Mouse (Mus musculus): ENCODE results near the gene Mucl3. TPM values are rescaled to one million over a fixed set of nuclear protein-coding genes. Genes with fewer than 3 reads are reported as not detected.

The Mucl3 gene
- polyA plus RNA-seq, 1 experiment = not detected

DNA sequence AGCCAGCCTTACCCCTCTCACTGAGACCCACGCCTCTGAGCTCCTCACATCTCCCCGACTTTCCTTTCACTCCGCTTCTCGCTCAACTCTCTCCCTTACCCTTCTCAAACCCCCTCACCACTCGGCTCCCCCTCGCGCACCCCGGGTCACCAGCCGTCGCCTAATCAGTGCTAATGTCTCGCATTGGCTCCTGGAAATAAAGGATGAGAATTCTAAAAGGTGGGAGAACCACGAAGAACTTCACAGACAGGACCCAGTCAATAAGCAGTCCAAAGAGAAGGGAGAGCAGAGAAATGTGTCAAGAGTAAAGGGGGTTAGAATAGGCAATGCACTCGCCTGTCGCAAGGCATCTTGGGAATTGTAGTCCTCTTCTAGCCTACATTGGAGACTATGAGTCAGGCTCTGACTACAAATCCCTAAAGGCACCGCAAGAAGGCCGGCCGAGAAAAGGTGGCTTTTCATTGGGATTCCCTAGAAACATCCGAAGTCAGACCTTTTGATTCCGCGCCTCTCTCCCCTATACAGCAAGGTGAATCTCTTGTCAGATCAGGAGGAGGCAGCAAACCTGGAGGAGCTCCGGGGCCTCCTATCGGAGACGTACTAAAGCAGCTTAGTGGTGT, 30.0 kb upstream of the Mucl3 start, which contains the start of gene Gtf2h4:
TSS of gene Gtf2h4 (minus strand) at position 324 of the 620 bp plus-strand sequence.
- TF ChIP-seq POLR2A (IDR thresholded peaks at IDR 0.05; ENCODE audit: insufficient read depth, low read depth, low read length) (peak; percentile 35; the same call in 1 of the 2 replicates), CTCF (IDR thresholded peaks at IDR 0.05; ENCODE audit: insufficient read depth, low read depth, low read length) (no peak)
- H3K27ac ChIP-seq (ENCODE audit: insufficient read depth, low read depth, low read length) = no peak within 1 kb of the TSS
- 1% methylated on average over 23 of the region's 23 CpGs for WGBS
- peak within 1 kb of the TSS; percentile 65 for H3K4me3 ChIP-seq (ENCODE audit: insufficient read depth, low read depth, low read length)
- no peaks in the 10 kb centered on the region for H3K4me1 ChIP-seq (ENCODE audit: control insufficient read depth, insufficient read depth, low read length)

- Histone ChIP-seq H3K4me3 (ENCODE audit: insufficient read depth, low read depth, low read length) (no peak overlapping the region), H3K27ac (ENCODE audit: insufficient read depth, low read depth, low read length) (no peak overlapping the region), H3K4me1 (ENCODE audit: control insufficient read depth, insufficient read depth, low read length) (peaks cover 5% of the 10 kb centered on the region; the same call in 1 of the 2 replicates)
- no peak for TF ChIP-seq POLR2A (IDR thresholded peaks at IDR 0.05; ENCODE audit: insufficient read depth, low read depth, low read length)
- no peak for TF ChIP-seq CTCF (IDR thresholded peaks at IDR 0.05; ENCODE audit: insufficient read depth, low read depth, low read length)
- WGBS = 90% methylated on average over 6 of the region's 6 CpGs
Measured at GRCm38 (mm10) chr17:35672527-35672926, 29.0 kb upstream of the Mucl3 start.

DNA sequence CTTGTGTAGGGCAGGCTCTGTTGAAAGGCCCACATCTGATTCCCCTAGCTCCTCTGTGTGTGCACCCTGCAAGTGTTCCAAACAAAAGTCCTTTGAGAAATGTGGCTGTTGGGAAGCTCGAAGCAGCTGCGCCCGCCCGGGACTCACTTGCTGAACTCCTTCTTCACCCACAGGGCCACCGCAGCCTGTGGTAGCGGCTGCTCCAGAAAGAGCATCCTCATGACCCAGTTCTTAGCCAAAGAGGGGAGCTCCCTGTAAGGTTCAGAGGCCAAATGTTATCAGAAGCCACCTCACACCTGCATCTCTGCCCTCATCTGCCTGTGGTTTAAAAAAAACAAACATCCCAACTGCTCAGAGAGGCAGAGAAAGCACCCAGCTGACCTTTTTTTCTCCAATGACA, 28.4 kb upstream of the Mucl3 start:
- Histone ChIP-seq H3K4me3 (ENCODE audit: insufficient read depth, low read depth, low read length) (no peak overlapping the region), H3K27ac (ENCODE audit: insufficient read depth, low read depth, low read length) (no peak overlapping the region), H3K4me1 (ENCODE audit: control insufficient read depth, insufficient read depth, low read length) (peaks cover 6% of the 10 kb centered on the region; the same call in 1 of the 2 replicates)
- 72% methylated on average over 6 of the region's 6 CpGs for WGBS
- TF ChIP-seq POLR2A (IDR thresholded peaks at IDR 0.05; ENCODE audit: insufficient read depth, low read depth, low read length) = no peak
- no peak for TF ChIP-seq CTCF (IDR thresholded peaks at IDR 0.05; ENCODE audit: insufficient read depth, low read depth, low read length)

DNA sequence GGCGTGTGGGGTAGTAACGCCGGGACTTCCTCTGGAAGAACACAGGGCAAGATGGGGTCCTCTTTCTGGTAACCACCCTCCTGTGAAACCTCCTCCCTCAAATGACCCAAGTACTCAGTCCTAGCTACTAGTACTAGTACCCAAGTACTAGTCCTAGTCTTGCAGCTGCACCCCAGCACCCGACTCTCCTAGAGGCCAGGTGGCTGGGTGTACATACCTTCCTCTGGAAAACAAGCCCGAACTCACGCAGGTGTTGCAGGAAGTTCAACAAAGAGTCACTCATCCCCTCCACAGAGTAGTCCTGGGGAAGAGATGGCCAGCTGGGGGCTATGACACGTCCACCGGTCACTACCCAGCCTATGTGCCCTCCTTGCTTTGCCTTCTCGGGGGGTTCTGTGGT, 26.2 kb upstream of the Mucl3 start:
- 94% methylated on average over 9 of the region's 9 CpGs for WGBS
- TF ChIP-seq POLR2A (IDR thresholded peaks at IDR 0.05; ENCODE audit: insufficient read depth, low read depth, low read length) = 0 out of 2 replicates have a peak, but pooled peaks have one; percentile 19
- no peak for TF ChIP-seq CTCF (IDR thresholded peaks at IDR 0.05; ENCODE audit: insufficient read depth, low read depth, low read length)
- H3K27ac ChIP-seq (ENCODE audit: insufficient read depth, low read depth, low read length) = no peak overlapping the region
- no peak overlapping the region for H3K4me3 ChIP-seq (ENCODE audit: insufficient read depth, low read depth, low read length)
- peaks cover 17% of the 10 kb centered on the region for H3K4me1 ChIP-seq (ENCODE audit: control insufficient read depth, insufficient read depth, low read length)

GRCm38 (mm10) chr17:35667334-35668065, 24.0 kb upstream of the Mucl3 start, which contains the start of gene Vars2:
Gene Vars2, minus strand, starts transcription at chr17:35667592.
- whole genome bisulfite sequencing = under 1% methylated on average over 61 of the region's 61 CpGs

DNA sequence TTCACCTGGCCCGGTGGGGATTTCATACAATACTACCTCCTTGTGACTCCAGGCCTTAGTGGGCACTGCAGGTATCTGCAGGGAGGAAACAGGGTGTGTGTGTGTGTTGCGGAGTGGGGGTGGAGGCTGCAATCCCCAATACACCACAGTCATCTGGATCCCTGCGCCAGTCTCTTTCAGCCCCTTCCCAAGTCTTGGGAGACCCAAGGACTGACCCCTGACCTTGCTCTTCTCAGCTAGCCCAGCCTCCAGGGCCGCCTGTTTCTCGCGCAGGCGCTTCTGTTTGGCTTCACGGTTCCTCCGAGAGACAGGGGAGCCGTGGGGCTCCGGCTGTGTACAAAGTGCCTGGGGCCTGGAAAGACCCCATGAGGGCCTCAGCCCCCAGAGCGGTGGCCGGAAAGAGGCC, 23.4 kb upstream of the Mucl3 start:
- TF ChIP-seq CTCF (IDR thresholded peaks at IDR 0.05; ENCODE audit: insufficient read depth, low read depth, low read length) (no peak), POLR2A (IDR thresholded peaks at IDR 0.05; ENCODE audit: insufficient read depth, low read depth, low read length) (no peak; the same call in 1 of the 2 replicates)
- Histone ChIP-seq H3K27ac (ENCODE audit: insufficient read depth, low read depth, low read length) (peak overlapping the region; percentile 74), H3K4me3 (ENCODE audit: insufficient read depth, low read depth, low read length) (peak overlapping the region; percentile 60), H3K4me1 (ENCODE audit: control insufficient read depth, insufficient read depth, low read length) (peaks cover 17% of the 10 kb centered on the region)
- WGBS = 2% methylated on average over 13 of the region's 13 CpGs

More at GRCm38 (mm10) chr17:35667334-35668065, 24.0 kb upstream of the Mucl3 start, which contains the start of gene Vars2:
- H3K4me1 ChIP-seq (ENCODE audit: control insufficient read depth, insufficient read depth, low read length) = peaks cover 17% of the 10 kb centered on the region
- peak within 1 kb of the TSS; percentile 74 for H3K27ac ChIP-seq (ENCODE audit: insufficient read depth, low read depth, low read length)
- peak; percentile 92 for TF ChIP-seq POLR2A (IDR thresholded peaks at IDR 0.05; ENCODE audit: insufficient read depth, low read depth, low read length)
- peak; percentile 18; the same call in 1 of the 2 replicates for TF ChIP-seq CTCF (IDR thresholded peaks at IDR 0.05; ENCODE audit: insufficient read depth, low read depth, low read length)
- peak within 1 kb of the TSS; percentile 60 for H3K4me3 ChIP-seq (ENCODE audit: insufficient read depth, low read depth, low read length)

DNA sequence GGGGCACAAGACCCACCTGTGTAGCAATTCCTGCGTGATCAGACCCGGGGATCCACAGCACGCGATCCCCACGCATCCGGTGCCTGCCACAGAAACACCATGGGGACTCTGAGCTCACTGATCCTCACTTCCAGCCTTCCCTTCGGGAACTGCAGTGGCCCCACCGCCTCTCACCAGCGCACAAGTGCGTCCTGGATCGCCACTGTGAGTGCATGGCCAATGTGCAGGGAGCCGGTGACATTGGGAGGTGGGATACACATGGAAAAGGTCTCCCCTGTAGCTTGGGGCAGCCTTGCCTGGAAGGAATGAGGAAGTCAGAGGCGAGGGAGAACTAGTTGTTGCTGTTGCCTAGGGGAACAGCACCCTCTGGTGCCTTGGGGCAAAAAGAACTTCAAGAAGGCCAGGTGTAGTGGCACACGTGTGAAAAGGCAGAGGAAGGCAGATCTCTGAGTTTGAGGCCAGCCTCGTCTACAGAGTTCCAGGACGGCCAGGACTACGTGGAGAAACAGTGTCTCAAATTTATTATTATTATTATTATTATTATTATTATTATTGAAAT, 22.5 kb upstream of the Mucl3 start:
- WGBS = 73% methylated on average over 17 of the region's 17 CpGs
- no peak overlapping the region for H3K27ac ChIP-seq (ENCODE audit: insufficient read depth, low read depth, low read length)
- no peak overlapping the region for H3K4me3 ChIP-seq (ENCODE audit: insufficient read depth, low read depth, low read length)
- TF ChIP-seq CTCF (IDR thresholded peaks at IDR 0.05; ENCODE audit: insufficient read depth, low read depth, low read length) = no peak
- TF ChIP-seq POLR2A (IDR thresholded peaks at IDR 0.05; ENCODE audit: insufficient read depth, low read depth, low read length) = no peak
- peaks cover 17% of the 10 kb centered on the region for H3K4me1 ChIP-seq (ENCODE audit: control insufficient read depth, insufficient read depth, low read length)

GRCm38 (mm10) chr17:35653086-35653485, 9.6 kb upstream of the Mucl3 start:
- TF ChIP-seq CTCF (IDR thresholded peaks at IDR 0.05; ENCODE audit: insufficient read depth, low read depth, low read length) = no peak
- no peaks in the 10 kb centered on the region for H3K4me1 ChIP-seq (ENCODE audit: control insufficient read depth, insufficient read depth, low read length)
- no peak overlapping the region for H3K27ac ChIP-seq (ENCODE audit: insufficient read depth, low read depth, low read length)
- WGBS = 65% methylated on average over 2 of the region's 2 CpGs
- H3K4me3 ChIP-seq (ENCODE audit: insufficient read depth, low read depth, low read length) = no peak overlapping the region

DNA sequence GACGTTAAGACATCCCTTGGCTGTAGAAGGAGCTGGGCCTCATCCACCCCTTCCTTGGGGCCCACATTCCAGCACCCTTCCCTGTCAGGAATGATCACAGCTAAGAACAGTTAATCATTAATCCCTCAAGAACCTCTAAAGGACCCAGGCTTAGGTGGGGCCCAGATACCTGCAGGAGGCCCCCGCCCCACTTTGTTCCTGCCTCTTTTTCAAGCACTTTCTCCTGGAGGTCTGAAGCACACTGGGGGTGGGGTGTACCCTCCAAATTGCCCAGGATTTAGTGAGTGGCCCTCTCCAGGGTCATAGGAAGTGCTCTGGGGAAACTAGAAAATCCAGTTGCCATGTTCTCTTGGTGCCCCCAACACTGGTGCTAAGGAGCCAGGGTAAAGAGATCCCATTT, 5.9 kb upstream of the Mucl3 start:
- 84% methylated on average over 2 of the region's 2 CpGs for WGBS
- no peaks in the 10 kb centered on the region for H3K4me1 ChIP-seq (ENCODE audit: control insufficient read depth, insufficient read depth, low read length)
- no peak overlapping the region for H3K27ac ChIP-seq (ENCODE audit: insufficient read depth, low read depth, low read length)
- H3K4me3 ChIP-seq (ENCODE audit: insufficient read depth, low read depth, low read length) = no peak overlapping the region
- no peak for TF ChIP-seq POLR2A (IDR thresholded peaks at IDR 0.05; ENCODE audit: insufficient read depth, low read depth, low read length)
- no peak for TF ChIP-seq CTCF (IDR thresholded peaks at IDR 0.05; ENCODE audit: insufficient read depth, low read depth, low read length)

Data from olfactory bulb, adult 2 months (tissue).